Mouse (Mus musculus) lung, postnatal 25 days (tissue): ENCODE data around the gene Glra1.
A peak's percentile ranks its signal among the peaks of the same experiment; 100 is the strongest.
"Not testable (repeated sequence)": the region's sequence is repeated elsewhere in the genome, so short reads cannot be mapped to it uniquely, and the experiment has no call there.

ENCODE experiments used
- DNase-seq: peaks from one replicate; pipeline ENCODE4 v3.0.0; 2022; ENCODE audit warnings: low spot score

Glra1 gene

GRCm38 (mm10) chr11:55607808-55608523, at the start of gene Glra1:
Gene Glra1, minus strand, starts transcription at chr11:55608198.
- DNase-seq = peak; percentile 43

GRCm38 (mm10) chr11:55636961-55637360, 29.0 kb upstream of the Glra1 start:
- no peak for DNase-seq

GRCm38 (mm10) chr11:55633901-55634300, 25.9 kb upstream of the Glra1 start:
- DNase-seq = no peak

GRCm38 (mm10) chr11:55614631-55615030, 6.6 kb upstream of the Glra1 start:
- not testable (repeated sequence) for DNase-seq

DNA sequence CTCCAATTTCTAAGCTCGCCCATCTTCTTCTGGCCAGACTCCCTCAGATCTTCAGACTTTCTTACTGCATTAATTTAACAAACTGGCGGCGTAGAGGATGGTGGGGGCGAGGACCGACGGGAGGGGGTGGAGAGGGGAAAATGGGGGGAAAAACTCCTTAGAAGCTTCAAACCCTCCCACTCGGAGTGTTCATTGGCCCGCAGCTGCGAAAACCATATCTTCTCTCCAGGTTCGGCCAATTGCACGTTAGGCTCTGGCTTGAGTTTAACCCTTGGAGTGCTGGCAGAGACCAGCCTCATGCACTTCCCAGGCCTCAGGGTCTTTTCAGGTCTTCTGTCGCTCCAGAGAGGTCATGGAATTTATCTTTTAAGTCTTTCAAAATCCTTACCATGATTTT, 524 bp upstream of the Glra1 start:
- DNase-seq = no peak

GRCm38 (mm10) chr11:55607066-55607807, 761 bp downstream of the Glra1 start:
- DNase-seq = no peak

DNA sequence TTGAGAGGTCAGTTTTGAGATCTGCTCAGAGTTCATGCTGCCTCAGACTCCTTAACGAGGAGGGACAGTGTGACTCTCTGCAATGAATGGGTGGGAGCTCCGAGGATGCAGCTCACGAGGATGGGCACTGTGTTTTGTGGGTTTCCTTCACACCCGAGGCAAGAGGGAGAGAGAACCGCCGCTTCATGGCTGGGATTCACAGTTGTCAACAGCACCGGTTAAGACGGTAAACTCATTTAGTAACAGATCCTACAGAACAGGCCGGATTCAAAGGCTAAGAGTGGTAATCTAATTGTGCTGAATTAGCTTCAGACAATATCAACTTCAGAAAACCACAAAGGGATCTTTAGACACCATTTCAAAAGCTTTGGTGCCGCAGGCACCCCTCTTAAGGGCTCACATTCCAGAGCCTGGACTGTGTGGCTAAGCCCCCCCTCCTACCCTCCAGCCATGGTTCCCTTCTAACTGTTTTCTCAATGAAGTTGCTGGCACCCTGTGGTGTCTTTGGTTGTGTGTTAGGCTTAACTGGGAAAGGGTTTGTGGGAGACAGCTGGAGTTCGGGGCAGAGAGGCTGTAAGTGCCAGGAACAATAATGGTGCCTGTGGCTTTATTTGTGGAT, 6.4 kb downstream of the Glra1 start:
- no peak for DNase-seq

- DNase-seq = no peak
Observed at GRCm38 (mm10) chr11:55595726-55596125, 12.3 kb downstream of the Glra1 start.

DNA sequence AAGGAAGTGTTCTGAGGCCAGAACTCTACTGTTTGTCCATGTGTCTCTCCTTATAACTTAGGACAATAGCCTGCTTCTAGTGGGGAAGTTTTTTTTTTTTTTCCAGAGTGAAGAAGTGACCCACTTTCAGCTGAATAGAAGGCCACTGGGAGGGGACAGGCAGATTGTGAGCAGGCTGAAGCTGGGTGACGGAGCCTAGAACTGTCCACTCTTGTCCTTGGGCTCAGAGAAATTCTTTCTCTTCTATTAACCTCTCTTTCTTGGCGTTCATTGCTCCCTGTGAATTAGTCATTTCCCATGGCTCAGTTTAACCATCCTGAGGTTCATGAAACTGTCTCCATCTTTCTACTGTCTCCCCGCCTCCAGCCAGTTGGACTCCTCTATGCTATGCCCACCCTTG, 13.6 kb downstream of the Glra1 start:
- no peak for DNase-seq

GRCm38 (mm10) chr11:55591194-55591593, 16.8 kb downstream of the Glra1 start:
- DNase-seq = no peak

- DNase-seq = no peak
Observed at GRCm38 (mm10) chr11:55589376-55590167, 18.4 kb downstream of the Glra1 start.

DNA sequence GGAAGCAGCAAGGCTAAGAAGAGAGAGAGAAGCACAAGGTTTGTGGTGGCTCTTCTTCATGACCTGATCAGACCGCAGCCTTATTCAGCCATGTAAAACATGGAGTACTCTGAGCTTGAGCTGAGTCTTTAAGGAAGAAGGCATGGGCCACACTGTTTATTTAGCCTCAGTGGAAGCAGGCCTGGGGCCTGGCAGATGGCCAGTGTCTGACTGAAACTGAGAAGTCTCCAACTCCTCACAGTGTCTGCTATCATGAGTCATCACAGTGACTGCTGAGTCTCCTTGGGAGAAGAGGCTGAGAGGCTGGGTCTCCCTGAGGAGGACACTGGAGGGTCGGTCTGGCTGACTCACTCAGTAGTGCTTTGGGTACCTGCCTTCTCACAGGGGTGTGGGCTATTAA, 33.6 kb downstream of the Glra1 start:
- no peak for DNase-seq

- no peak for DNase-seq
Observed at GRCm38 (mm10) chr11:55571144-55571543, 36.9 kb downstream of the Glra1 start.

GRCm38 (mm10) chr11:55566309-55567099, 41.5 kb downstream of the Glra1 start:
- DNase-seq = no peak

DNA sequence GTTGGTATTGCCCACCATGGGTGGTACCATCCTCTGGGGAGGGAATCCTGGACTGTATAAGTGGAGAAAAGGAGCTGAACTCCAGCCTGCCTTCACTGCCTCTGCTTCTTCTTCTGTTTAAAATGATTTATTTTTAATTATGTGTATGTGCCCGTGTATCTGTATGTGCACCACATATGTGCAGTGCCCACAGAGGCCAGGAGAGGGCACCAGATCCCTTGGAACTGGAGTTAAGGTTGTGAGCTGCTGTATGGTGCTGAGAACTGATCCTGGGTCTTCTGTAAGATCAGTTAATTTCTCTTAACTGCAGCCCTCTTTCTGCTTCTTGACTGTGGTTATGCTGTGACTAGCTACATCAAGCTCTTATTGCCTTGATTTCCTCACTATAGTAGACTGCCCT, 62.3 kb downstream of the Glra1 start:
- no peak for DNase-seq

DNA sequence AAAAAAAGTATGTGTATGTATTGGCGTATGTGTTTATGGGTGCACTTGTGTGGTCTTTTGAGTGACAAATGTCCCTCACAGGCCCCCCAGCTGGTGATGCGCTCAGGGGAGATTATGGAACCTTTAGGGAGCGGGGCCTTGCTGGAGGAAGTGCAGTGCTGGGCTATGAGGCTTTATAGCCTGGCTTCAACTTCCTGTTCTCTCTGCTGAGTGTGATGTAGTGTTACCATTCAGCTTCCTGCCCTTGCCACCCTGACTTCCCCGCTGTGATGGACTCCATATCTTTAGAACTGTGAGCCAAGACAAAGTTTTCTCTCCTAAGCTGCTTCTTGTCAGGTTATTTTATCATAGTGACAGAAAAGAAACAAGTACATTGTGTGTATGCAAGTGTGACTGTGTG, 65.3 kb downstream of the Glra1 start:
- no peak for DNase-seq

- DNase-seq = no peak
Observed at GRCm38 (mm10) chr11:55542128-55542527, 65.9 kb downstream of the Glra1 start.

- no peak for DNase-seq
Observed at GRCm38 (mm10) chr11:55534766-55535165, 73.2 kb downstream of the Glra1 start.

DNA sequence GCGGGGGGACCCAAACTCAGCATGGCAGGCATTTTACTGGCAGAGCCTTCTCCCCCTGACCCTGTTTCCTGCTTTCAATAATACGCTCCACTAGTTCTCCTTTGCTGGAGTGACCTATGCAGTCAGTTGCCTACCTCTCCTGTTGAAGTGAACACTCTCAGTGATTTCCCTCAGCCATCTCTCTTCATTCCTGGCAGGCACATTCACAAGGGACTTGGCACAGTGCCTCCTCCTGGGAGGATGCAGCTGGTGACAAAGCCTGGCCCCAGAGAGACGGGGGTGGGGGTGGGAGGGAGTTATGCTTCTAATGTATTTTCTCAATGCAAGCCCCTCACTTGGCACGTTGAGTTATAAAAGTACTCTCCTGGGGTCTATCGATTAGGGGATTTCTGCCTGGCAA, 74.6 kb downstream of the Glra1 start:
- no peak for DNase-seq

DNA sequence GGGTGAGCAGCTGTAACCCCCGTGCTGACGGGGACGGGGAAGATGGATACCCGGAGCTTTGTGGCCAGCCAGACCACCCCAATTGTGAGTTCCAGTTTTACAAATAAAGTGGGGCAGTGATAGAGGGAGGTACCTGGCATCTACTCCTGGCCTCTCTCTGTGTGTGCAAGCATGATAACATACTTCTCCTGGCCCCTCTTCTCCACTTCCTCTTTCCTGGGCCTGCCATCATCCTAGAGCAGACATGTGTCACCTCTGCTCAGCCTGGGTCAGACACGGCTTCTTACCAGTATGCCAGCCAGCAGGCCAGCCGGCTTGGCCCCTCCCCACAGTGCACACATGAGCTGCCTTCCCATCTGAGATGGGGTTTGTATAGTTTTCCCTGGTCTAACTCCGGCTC, 77.3 kb downstream of the Glra1 start:
- no peak for DNase-seq
